Mouse (Mus musculus): ENCODE results near the gene Fmnl3.

DNA sequence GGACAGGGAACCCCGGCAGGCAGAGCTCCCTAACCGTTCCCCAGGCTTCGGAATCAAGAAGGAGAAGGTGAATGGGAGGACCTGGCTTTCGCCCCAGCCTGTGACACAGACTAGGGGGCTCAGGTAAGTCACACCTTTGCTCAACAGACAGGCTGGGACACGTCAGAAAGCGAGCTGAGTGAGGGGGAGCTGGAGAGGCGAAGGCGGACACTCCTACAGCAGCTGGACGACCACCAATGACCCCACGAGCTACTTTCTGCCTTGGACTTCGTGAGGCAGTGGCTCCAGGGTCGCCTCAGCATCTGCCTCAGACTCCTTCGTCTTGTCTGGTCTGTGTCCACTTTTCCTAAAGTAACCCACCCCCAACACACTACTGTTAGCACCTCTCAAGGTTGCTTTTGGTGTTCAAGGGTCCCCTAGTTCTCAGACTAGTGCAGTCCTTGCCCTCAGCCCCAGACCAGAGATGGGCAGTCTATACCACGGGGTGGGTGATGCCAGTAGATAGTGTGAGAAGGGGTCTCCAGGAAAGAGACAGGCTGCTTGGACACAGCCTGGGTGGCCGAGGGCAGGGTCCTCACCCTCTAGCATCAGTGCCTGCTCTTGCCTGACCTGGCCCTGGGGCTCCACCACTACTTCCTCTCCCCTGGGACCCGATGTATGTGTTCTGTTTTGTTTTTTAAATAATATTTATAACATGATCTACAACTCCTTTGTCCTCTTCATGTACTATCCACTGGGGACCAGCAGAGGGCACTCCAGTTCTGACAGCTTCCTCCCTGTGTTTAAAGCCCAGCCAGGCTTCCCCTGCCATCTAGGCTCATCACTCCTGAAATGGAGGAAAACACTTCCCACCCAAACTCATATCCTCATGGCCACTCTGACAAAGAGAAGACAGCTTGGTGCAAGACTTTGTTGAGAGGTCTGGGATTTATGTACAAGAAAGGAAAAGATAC lies 53.7 kb downstream of the Fmnl3 start:
- peak; percentile 84 for TF ChIP-seq CTCF (IDR thresholded peaks at IDR 0.05; ENCODE audit: borderline replicate concordance, extremely low read depth, insufficient read depth, insufficient read length)
- no peak for TF ChIP-seq POLR2A (IDR thresholded peaks at IDR 0.05; ENCODE audit: borderline replicate concordance, extremely low read depth, insufficient read depth, insufficient read length, poor library complexity, severe bottlenecking)
